Mouse (Mus musculus) intestine, embryonic 15.5 days (tissue): ENCODE measurements around the gene Slc30a2. TPM values are rescaled to one million over a fixed set of nuclear protein-coding genes. Genes with fewer than 3 reads are reported as not detected.
"Not testable (repeated sequence)": the region's sequence is repeated elsewhere in the genome, so short reads cannot be mapped to it uniquely, and the experiment has no call there.

Source experiments
- ATAC-seq: fragments of 200-750 bp; cut with Nextera tagmentation; 2 replicates; pipeline ENCODE4 v1.8.0; 2017; ENCODE audit warnings: moderate TSS enrichment, moderate library complexity
- H3K27ac ChIP-seq: fragments of 300-500 bp; sonication (generic); 2 replicates; pipeline ENCODE4 v1.5.1; 2015; ENCODE audit warnings: mild to moderate bottlenecking, inconsistent platforms
- H3K27me3 ChIP-seq: fragments of 300-500 bp; sonication (generic); replicated peaks from 2 replicates; pipeline ENCODE4 v1.6.1; 2015; ENCODE audit warnings: inconsistent platforms
- H3K36me3 ChIP-seq: fragments of 300-500 bp; sonication (generic); 2 replicates; pipeline ENCODE4 v1.6.1; 2015; ENCODE audit warnings: inconsistent platforms
- H3K4me1 ChIP-seq: fragments of 300-500 bp; sonication (generic); replicated peaks from 2 replicates; pipeline ENCODE4 v1.6.1; 2015; ENCODE audit warnings: inconsistent platforms
- H3K4me2 ChIP-seq: fragments of 300-500 bp; sonication (generic); replicated peaks from 2 replicates; pipeline ENCODE4 v1.6.1; 2015; ENCODE audit warnings: mild to moderate bottlenecking, inconsistent platforms
- H3K4me3 ChIP-seq: fragments of 300-500 bp; sonication (generic); replicated peaks from 2 replicates; pipeline ENCODE4 v1.5.1; 2015; ENCODE audit warnings: inconsistent platforms
- H3K9ac ChIP-seq: fragments of 300-500 bp; sonication (generic); 2 replicates; pipeline ENCODE4 v1.6.1; 2015; ENCODE audit warnings: inconsistent platforms
- H3K9me3 ChIP-seq: fragments of 300-500 bp; sonication (generic); 2 replicates; pipeline ENCODE4 v1.6.1; 2016; ENCODE audit warnings: inconsistent platforms
- WGBS: fragments of 180-500 bp; shearing (Covaris S2); methylation state at CpG from one replicate; pipeline ENCODE4 v1.1.7; 2015; 5-methylcytosine and 5-hydroxymethylcytosine counted together
- polyA plus RNA-seq: library from polyadenylated mRNA; unstranded; fragments of >200 nt; fragmentation: Nextera tagmentation; extraction: Ambion mirVana; gene quantifications from 2 replicates; pipeline ENCODE4 v1.2.1, GENCODE M21; 2015

Slc30a2 gene
- polyA plus RNA-seq, 1 experiment from 2014 or later, result 4.4 TPM

DNA sequence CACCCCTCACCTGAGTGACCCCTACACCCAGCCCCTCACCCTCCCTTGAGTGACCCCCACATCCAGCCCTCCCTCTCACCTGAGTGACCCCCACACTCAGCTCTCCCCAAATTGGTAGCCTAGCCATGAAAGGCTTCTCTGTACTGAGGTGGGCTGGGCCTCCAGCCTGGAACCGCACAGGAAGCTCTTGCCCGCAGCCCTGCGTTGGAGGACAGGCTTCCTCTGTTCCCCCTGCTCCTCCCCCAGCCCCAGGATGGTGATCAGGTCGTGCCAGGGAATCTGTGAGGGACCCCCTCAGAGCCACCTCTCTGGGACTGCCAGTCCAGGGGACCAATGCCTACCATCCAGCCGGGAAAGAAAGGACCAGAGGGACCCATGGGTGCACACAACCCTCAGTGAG is 22.3 kb downstream of the Slc30a2 start:
- no peak overlapping the region for H3K4me2 ChIP-seq
- peaks cover 22% of the 10 kb centered on the region for H3K4me1 ChIP-seq

DNA sequence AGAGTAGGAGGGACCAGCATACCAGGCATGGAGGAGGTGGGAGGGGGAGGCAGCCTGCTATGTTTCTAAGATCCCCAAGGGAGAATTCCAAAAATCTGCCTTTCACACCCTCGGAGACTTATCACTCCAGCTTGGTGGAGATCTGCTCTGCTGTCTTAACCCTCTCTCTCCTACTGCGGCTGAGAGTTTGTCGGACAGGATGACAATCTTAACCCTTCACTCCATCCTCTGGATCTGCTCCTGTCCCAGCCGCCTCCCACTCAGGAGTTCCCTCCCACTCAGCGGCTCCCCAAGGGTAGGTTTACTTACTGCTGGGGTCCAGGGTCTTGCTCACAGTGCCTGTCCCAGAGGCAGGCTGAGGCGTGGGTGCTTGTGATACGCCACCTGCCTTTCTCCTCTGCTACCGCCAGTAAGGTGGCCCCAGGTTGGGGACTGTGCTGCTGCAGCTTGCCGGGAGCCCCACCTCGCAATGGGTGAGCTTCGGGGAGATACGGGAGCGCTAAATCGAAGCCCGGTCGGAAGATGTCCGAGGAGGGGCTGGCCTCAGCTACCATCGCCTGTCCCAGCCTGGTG is 27.8 kb downstream of the Slc30a2 start:
- ATAC-seq, result no peak
- Histone ChIP-seq H3K4me1 (peaks cover 22% of the 10 kb centered on the region), H3K4me3 (peak overlapping the region; percentile 44), H3K27ac (no peak overlapping the region), H3K27me3 (peaks cover 27% of the 10 kb centered on the region), H3K4me2 (peak overlapping the region; percentile 96), H3K9ac (peak overlapping the region; percentile 39; the same call in 1 of the 2 replicates), H3K36me3 (no peaks in the 10 kb centered on the region), H3K9me3 (no peaks in the 10 kb centered on the region)
- 2% methylated on average over 18 of the region's 18 CpGs for WGBS

More for the DNA sequence above, 22.3 kb downstream of the Slc30a2 start:
- Histone ChIP-seq H3K36me3 (no peaks in the 10 kb centered on the region), H3K9ac (no peak overlapping the region), H3K27me3 (peaks cover 6% of the 10 kb centered on the region; the same call in 1 of the 2 replicates), H3K9me3 (no peaks in the 10 kb centered on the region), H3K27ac (no peak overlapping the region), H3K4me3 (no peak overlapping the region)
- WGBS, result 51% methylated on average over 5 of the region's 5 CpGs
- no peak for ATAC-seq

DNA sequence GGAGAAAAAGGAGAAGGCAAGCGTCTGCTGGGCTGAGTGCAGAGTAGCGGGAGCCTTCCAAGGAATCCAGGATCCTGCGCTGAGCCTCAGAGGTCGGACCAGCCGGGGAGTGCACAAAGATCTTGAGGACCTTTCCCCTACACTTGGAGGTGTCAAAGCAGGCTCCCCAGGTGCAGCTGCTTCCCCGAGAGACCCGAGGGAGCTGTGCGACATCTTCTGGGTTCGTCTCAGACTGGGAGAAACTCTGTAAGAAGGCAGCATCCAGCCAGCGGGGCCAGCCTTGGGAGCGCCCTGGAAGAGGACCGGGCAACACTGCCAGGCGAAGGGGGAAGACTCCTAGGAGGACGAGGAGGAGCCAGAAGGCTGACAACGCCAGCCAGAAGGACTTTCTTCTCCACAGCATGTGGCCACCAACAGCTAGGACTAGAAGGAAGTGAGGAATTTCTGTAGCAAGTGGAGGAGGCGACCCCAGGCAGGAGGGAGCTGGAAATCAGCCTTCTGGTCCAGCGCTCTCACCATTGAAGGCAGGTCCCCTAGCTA is 28.4 kb downstream of the Slc30a2 start:
- no peak overlapping the region for H3K27ac ChIP-seq
- ATAC-seq, result 0 out of 2 replicates have a peak, but pooled peaks have one; percentile 24
- H3K36me3 ChIP-seq, result no peaks in the 10 kb centered on the region
- no peaks in the 10 kb centered on the region for H3K9me3 ChIP-seq
- H3K4me1 ChIP-seq, result peaks cover 22% of the 10 kb centered on the region
- peaks cover 27% of the 10 kb centered on the region for H3K27me3 ChIP-seq
- H3K4me2 ChIP-seq, result peak overlapping the region; percentile 96
- under 1% methylated on average over 17 of the region's 17 CpGs for WGBS
- H3K9ac ChIP-seq, result peak overlapping the region; percentile 39; the same call in 1 of the 2 replicates
- H3K4me3 ChIP-seq, result peak overlapping the region; percentile 44

DNA sequence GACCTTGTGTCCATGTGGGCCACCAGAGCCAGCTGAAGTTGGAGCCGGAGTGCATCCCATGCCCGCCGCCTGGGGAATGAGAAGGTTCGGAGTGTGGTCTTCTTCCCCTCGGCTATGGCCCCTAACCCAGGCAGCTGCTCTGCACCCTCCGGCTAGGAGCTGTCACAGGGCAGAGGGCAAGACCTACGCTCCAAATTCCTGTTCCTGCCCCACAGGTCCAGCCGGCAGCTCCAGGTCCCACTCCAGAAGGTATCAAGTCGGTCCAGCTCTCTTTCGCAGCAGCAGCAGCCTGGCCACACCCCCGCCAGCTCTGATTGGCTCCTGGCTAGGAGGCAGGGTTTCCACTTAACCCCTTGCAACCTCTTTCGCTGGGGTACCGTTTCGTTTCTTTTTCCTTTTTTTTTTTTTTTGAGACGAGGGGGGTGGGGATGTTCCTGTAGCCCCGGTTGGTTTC is 29.3 kb downstream of the Slc30a2 start:
- peak; percentile 86 for ATAC-seq
- peak overlapping the region; percentile 35; the same call in 1 of the 2 replicates for H3K9ac ChIP-seq
- H3K4me3 ChIP-seq, result peak overlapping the region; percentile 44
- H3K4me1 ChIP-seq, result peaks cover 22% of the 10 kb centered on the region
- peak overlapping the region; percentile 96 for H3K4me2 ChIP-seq
- H3K27me3 ChIP-seq, result peaks cover 27% of the 10 kb centered on the region
- H3K9me3 ChIP-seq, result no peaks in the 10 kb centered on the region
- under 1% methylated on average over 16 of the region's 16 CpGs for WGBS
- H3K36me3 ChIP-seq, result no peaks in the 10 kb centered on the region
- H3K27ac ChIP-seq, result no peak overlapping the region

DNA sequence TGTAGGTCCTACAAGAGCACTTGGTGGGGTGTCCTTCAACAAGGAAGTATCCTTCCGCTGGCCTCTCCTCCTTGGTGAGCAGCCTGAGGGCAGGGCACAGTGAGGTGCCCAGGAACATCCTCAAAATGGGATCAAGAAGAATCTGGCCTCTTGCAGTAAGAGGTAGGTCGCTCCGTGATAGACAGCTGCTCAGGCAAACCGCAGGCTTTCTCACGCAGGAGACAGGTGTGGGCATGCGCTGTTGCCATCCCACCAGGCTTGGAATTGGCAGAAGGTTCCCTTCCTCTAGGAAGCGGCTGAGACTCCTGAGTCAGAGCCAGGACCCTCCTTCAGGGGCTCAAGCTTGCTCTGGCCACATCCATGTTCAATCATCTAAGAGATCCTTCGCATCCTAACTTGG is 30.3 kb downstream of the Slc30a2 start:
- H3K4me1 ChIP-seq, result peaks cover 26% of the 10 kb centered on the region
- H3K4me2 ChIP-seq, result no peak overlapping the region
- ATAC-seq, result no peak
- H3K36me3 ChIP-seq, result no peaks in the 10 kb centered on the region
- 92% methylated on average over 8 of the region's 8 CpGs for WGBS
- no peak overlapping the region for H3K27ac ChIP-seq
- no peak overlapping the region for H3K4me3 ChIP-seq
- H3K27me3 ChIP-seq, result peaks cover 27% of the 10 kb centered on the region
- H3K9me3 ChIP-seq, result no peaks in the 10 kb centered on the region
- no peak overlapping the region for H3K9ac ChIP-seq

DNA sequence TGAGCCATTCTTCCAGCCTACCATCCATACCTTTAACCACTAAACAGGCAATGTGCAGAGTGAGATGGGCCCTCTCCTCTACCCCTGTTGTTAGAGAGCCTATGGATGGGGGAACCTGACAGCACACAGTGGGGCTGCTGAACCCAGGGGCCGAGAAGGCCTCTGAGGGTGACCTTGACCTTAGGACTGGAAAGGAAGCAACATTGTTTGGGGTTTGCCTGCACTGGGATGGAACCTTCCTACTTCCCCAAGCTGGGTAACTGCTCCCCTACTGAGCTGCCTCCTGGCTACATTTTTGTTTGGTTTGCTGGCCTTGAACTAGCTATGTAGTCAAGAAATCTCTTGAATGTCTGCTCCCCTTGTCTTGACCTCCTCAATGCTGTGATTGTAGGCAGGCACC is 31.3 kb downstream of the Slc30a2 start:
- Histone ChIP-seq H3K9ac (no peak overlapping the region), H3K4me3 (no peak overlapping the region), H3K9me3 (no peaks in the 10 kb centered on the region), H3K27ac (no peak overlapping the region), H3K36me3 (no peaks in the 10 kb centered on the region), H3K4me2 (no peak overlapping the region), H3K4me1 (peaks cover 33% of the 10 kb centered on the region), H3K27me3 (peaks cover 25% of the 10 kb centered on the region)
- no peak for ATAC-seq
- 47% methylated on average over 1 of the region's 1 CpGs for WGBS

DNA sequence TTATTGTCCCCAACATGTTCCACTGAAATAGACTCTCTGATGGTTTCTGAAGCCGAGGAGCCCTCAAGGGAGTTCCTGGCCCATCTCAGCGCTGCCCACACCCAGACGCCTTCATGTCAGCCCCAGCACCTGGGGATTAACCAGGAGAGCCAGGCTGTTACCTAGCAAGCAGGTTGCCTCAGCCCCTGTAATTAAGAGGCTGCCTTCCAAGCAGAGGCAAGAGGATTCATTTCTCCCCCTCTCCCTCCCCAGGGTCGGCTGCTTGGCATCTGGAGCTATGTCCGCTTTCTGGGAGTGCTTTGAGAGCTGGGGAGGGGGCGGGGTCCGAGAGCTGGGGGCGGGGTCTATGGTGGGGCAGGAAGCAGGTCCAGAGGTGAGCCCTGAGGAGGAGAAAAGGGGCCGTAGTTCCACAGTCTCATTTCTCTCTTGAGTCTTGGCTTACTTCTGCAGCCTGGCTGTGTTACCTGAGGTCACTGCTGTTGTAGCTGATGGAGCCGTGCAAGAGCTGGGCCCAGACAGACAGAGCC is 35.2 kb downstream of the Slc30a2 start:
- H3K4me3 ChIP-seq, result no peak overlapping the region
- ATAC-seq, result peak; percentile 27; the same call in 1 of the 2 replicates
- no peaks in the 10 kb centered on the region for H3K27me3 ChIP-seq
- no peaks in the 10 kb centered on the region for H3K9me3 ChIP-seq
- H3K4me1 ChIP-seq, result peaks cover 10% of the 10 kb centered on the region; the same call in 1 of the 2 replicates
- H3K4me2 ChIP-seq, result no peak overlapping the region
- H3K27ac ChIP-seq, result no peak overlapping the region
- 34% methylated on average over 9 of the region's 10 CpGs for WGBS
- no peaks in the 10 kb centered on the region for H3K36me3 ChIP-seq
- H3K9ac ChIP-seq, result no peak overlapping the region

DNA sequence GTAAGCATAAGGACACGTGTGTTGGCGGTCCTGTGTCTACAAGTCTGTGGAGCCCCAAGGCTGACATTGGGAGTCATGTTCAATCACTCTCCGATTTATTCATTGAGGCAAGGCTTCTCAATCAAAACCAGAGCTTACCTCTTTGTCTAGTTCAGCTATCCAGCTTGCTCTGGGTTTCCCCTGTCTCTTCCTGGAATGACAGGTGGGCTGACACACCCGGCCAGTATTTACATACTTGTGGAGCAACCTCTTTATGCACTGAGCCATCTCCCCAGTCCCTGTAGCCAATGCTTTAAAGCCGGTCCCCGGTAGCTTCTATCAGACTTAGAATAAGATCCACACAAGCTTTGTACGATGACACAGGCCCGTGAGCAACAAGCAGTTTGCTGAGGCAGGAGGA is 36.5 kb downstream of the Slc30a2 start:
- ATAC-seq, result no peak
- WGBS, result 73% methylated on average over 8 of the region's 8 CpGs
- no peak overlapping the region for H3K27ac ChIP-seq
- no peak overlapping the region for H3K4me2 ChIP-seq
- H3K27me3 ChIP-seq, result no peaks in the 10 kb centered on the region
- no peaks in the 10 kb centered on the region for H3K9me3 ChIP-seq
- peaks cover 10% of the 10 kb centered on the region; the same call in 1 of the 2 replicates for H3K4me1 ChIP-seq
- no peak overlapping the region for H3K4me3 ChIP-seq
- no peak overlapping the region for H3K9ac ChIP-seq
- H3K36me3 ChIP-seq, result no peaks in the 10 kb centered on the region

DNA sequence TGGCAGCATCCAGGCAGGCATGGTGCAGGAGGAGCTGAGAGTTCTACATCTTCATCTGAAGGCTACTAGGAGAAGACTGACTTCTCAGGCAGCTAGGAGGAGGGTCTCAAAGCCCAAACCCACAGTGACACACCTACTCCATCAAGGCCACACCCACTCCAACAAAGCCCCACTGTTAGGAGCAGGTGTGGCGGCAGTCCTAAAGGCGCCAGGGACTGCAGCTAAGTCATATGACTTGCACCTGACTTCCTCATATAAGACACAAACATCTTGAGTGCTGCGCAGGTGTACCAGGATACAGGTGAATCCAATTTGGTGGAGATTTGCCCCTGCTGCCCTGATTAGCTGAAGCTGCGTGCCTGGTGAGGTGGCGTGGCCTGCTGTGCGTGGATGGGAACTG is 40.8 kb downstream of the Slc30a2 start, which contains the start of gene Extl1:
TSS of gene Extl1 (minus strand) at position 101 of the 400 bp plus-strand sequence.
- H3K27ac ChIP-seq, H3K9me3 ChIP-seq, H3K36me3 ChIP-seq, H3K27me3 ChIP-seq, H3K9ac ChIP-seq, H3K4me2 ChIP-seq, ATAC-seq, H3K4me3 ChIP-seq, H3K4me1 ChIP-seq: not testable (repeated sequence)
- WGBS, result 93% methylated on average over 3 of the region's 6 CpGs

DNA sequence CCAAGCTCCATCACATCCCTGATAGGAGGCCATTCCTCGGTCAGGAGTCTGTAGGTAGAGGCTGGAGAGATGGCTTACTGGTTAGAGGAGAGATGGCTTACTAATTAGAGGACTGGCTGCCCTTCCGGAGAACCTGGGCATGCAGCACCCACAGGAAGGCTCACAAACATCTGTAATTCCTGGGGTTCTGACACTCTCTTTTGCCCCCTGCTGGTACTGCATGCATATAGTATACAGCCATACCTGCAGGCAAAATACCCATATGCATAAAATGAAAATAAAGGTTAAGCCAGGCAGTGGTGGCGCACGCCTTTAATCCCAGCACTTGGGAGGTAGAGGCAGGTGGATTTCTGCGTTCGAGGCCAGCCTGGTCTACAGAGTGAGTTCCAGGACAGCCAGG is 44.3 kb downstream of the Slc30a2 start:
- WGBS, result 78% methylated on average over 6 of the region's 6 CpGs
- no peak for ATAC-seq
- H3K4me3 ChIP-seq, result no peak overlapping the region

DNA sequence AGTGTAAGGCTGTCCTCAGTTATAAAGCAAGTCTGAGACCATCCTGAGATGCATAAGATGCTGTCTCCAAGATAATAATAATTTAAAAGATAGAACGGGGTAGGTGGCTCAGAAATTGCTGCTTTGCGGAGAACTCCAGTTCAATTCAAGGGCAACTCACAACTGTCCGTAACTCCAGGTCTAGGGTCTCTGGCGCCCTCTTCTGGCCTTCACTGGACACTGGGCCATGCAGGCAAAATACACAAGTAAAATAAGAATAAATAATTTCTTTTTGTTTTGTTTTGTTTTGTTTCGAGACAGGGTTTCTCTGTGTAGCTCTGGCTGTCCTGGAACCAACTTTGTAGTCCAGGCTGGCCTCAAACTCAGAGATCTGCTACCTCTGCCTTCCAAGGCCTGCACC is 45.4 kb downstream of the Slc30a2 start:
- no peaks in the 10 kb centered on the region for H3K27me3 ChIP-seq
- no peaks in the 10 kb centered on the region for H3K36me3 ChIP-seq
- no peak overlapping the region for H3K4me2 ChIP-seq
- no peaks in the 10 kb centered on the region for H3K9me3 ChIP-seq
- ATAC-seq, result no peak
- no peak overlapping the region for H3K4me3 ChIP-seq
- no peaks in the 10 kb centered on the region for H3K4me1 ChIP-seq
- H3K9ac ChIP-seq, result no peak overlapping the region
- WGBS, result 14% methylated on average over 5 of the region's 5 CpGs
- no peak overlapping the region for H3K27ac ChIP-seq

More for the DNA sequence above, 44.3 kb downstream of the Slc30a2 start:
- H3K27me3 ChIP-seq, result no peaks in the 10 kb centered on the region
- H3K9ac ChIP-seq, result no peak overlapping the region
- no peak overlapping the region for H3K4me2 ChIP-seq
- no peaks in the 10 kb centered on the region for H3K4me1 ChIP-seq
- H3K36me3 ChIP-seq, result no peaks in the 10 kb centered on the region
- H3K9me3 ChIP-seq, result no peaks in the 10 kb centered on the region
- H3K27ac ChIP-seq, result no peak overlapping the region

DNA sequence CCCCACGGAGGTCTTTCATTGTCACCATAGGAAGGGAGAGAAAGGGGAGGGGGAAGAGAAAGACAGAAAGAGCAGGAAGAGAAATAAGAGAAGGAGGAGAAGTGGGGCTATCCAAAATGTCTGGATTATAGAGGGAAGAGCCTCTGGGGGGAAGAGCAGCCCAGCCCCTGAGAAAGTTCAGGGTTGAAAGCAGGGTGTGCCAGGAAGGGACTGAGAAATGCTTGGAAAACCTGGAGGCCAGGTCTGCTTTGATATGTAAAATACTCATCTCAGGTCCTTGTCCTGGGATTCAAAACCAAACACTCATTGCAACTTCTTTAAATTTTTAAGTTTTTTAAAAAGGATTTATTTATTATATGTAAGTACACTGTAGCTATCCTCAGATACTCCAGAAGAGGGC is 48.7 kb downstream of the Slc30a2 start:
- Histone ChIP-seq H3K27me3 (no peaks in the 10 kb centered on the region), H3K4me1 (no peaks in the 10 kb centered on the region), H3K4me2 (no peak overlapping the region), H3K9ac (no peak overlapping the region), H3K27ac (no peak overlapping the region), H3K4me3 (no peak overlapping the region), H3K9me3 (no peaks in the 10 kb centered on the region), H3K36me3 (no peaks in the 10 kb centered on the region)
- ATAC-seq, result no peak
- WGBS, result 91% methylated on average over 1 of the region's 1 CpGs
